Mouse (Mus musculus): ENCODE measurements around the gene E2f8. TPM values are rescaled to one million over a fixed set of nuclear protein-coding genes. Genes with fewer than 3 reads are reported as not detected.

The E2f8 gene
- polyA plus RNA-seq (2015; fragmentation: Illumina TruSeq; extraction: RNeasy Lipid Tissue Mini Kit (QIAGEN cat#74804); ENCODE audit: insufficient read depth, low replicate concordance), result 7.0 TPM

GRCm38 (mm10) chr7:48881486-48881885 lies at the start of gene E2f8:
Gene E2f8, minus strand, starts transcription at chr7:48881596.

DNA sequence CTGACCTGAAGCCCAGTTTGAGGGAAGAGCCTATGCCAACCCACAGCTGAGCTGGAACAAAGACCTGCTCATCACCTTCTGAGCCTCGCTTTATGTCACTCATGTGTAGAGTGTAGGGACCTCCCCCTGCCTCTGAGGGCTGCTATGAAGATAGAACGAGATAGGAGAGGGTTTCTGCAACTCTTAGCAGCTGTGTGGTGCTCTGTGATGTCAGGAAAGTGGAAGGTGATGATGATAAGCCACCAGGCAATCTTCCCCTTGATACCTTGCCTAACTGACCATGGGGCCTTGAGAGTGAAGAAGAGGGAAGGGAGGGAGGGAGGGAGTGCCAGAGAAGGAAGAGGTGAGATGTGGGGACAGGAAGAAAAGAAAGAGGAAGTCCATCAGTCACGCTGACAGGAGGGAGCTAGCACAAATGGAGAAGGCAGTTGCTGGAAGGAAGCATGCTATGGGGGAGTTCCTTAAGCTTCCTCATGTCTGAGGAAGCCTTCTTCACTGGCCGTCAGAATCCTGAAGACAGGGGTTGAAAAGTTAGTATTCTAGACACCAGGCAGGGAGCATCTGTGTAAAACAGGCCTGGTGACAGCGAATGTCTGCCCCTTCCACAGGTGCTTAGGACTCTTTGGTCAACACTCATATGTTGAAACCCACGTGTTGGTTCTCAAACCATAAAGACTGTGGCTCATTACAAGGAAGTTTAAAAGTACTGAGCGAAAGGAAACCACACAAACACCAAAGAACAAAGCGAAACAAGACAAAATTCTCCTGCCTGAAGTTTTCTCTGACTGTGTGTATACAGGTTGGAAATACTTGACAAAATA lies 27.3 kb upstream of the E2f8 start, which contains the start of gene Nav2:
Gene Nav2, plus strand, starts transcription at position 196 of the 821 bp plus-strand sequence.

DNA sequence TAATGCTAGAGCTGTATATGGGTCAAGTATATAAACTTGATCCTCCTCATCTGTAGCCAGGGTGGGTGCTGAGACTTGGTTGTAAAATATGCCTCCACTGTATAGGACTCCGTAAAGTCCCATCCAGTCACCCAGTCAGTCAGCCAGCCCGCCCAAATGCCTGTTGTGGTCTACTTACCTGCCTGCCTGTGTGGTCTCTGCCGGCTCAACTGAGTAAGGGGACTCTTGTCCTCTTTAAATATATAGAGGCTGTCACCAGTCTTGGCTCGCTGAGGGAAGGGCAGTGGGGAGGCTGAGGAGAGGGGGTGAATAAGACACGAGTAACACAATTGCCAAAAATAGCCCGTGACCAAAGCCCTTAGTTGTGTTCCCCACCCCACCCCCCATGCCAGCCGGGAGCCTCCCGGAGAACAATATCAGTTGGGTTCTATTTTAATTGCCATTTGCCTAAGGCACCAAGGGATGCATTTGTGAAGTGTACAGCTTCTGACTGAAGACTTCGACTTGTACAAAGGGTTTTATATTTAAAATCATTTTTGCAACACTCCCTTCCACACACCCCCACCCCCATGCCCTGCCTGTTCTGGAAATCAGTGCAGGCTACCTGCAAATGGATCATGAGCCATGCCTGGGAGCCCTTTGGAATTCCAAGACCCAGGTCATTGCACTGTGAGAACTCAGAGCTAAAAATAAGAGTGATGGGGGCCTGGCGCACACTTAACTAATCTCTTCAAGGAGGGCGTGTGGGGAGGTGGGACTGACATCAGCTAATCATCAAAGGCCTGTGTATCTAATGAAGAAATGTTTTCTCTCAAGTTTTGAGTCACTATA lies 33.4 kb downstream of the E2f8 start, which contains the start of gene Csrp3:
Gene Csrp3, minus strand, starts transcription at position 214 of the 831 bp plus-strand sequence.

Other genes starting within 250 kb of the E2f8 start
- not detected for gene Mrgprb3, start 237.8 kb downstream of the E2f8 start, polyA plus RNA-seq (2015; fragmentation: Illumina TruSeq; extraction: RNeasy Lipid Tissue Mini Kit (QIAGEN cat#74804); ENCODE audit: insufficient read depth, low replicate concordance)
- 48.1 TPM for gene Zdhhc13, start 92.6 kb downstream of the E2f8 start, polyA plus RNA-seq (2015; fragmentation: Illumina TruSeq; extraction: RNeasy Lipid Tissue Mini Kit (QIAGEN cat#74804); ENCODE audit: insufficient read depth, low replicate concordance)
- gene Csrp3, start 33.6 kb downstream of the E2f8 start, polyA plus RNA-seq (2015; fragmentation: Illumina TruSeq; extraction: RNeasy Lipid Tissue Mini Kit (QIAGEN cat#74804); ENCODE audit: insufficient read depth, low replicate concordance), result 0.30 TPM
- 2.6 TPM for gene Nav2, start 27.1 kb upstream of the E2f8 start, polyA plus RNA-seq (2015; fragmentation: Illumina TruSeq; extraction: RNeasy Lipid Tissue Mini Kit (QIAGEN cat#74804); ENCODE audit: insufficient read depth, low replicate concordance)

Measured in spleen, adult 10 weeks (tissue).